Mouse (Mus musculus) bone marrow, adult 2 months (tissue): ENCODE measurements at regions not wholly inside any gene's neighbourhood (a gene's known extent, or its start where the extent isn't known, plus 50 kb on each side); places are given as distances from the start of the nearest gene placed in this dataset.

Source experiments
- H3K27ac ChIP-seq: fragments of 200-500 bp; 2 replicates; pipeline ENCODE4 v1.5.1; 2012; ENCODE audit warnings: low read depth, mild to moderate bottlenecking, control low read depth, inconsistent platforms, low read length; ENCODE audit not compliant: control insufficient read depth, poor library complexity, insufficient read depth
- H3K4me1 ChIP-seq: fragments of 200-500 bp; 2 replicates; pipeline ENCODE4 v1.6.1; 2011; ENCODE audit warnings: low read length; ENCODE audit not compliant: control insufficient read depth, insufficient read depth
- H3K4me3 ChIP-seq: fragments of 200-500 bp; replicated peaks from 2 replicates; pipeline ENCODE3; 2011; ENCODE audit warnings: mild to moderate bottlenecking, low read depth, low read length, control low read depth; ENCODE audit not compliant: control insufficient read depth
- CTCF ChIP-seq: fragments of 200-500 bp; IDR thresholded peaks from 2 replicates; pipeline ENCODE4 v1.5.1; 2011; ENCODE audit warnings: low read length, control low read depth; ENCODE audit not compliant: control insufficient read depth, insufficient read depth
- POLR2A ChIP-seq: fragments of 200-500 bp; IDR thresholded peaks from 2 replicates; pipeline ENCODE4 v1.6.1; 2011; ENCODE audit warnings: low read depth, mild to moderate bottlenecking, control low read depth, low read length, borderline replicate concordance; ENCODE audit not compliant: control insufficient read depth
- WGBS: fragments of 180-500 bp; shearing (Covaris S2); methylation state at CpG from one replicate; pipeline ENCODE4 v1.1.7; 2018; 5-methylcytosine and 5-hydroxymethylcytosine counted together

DNA sequence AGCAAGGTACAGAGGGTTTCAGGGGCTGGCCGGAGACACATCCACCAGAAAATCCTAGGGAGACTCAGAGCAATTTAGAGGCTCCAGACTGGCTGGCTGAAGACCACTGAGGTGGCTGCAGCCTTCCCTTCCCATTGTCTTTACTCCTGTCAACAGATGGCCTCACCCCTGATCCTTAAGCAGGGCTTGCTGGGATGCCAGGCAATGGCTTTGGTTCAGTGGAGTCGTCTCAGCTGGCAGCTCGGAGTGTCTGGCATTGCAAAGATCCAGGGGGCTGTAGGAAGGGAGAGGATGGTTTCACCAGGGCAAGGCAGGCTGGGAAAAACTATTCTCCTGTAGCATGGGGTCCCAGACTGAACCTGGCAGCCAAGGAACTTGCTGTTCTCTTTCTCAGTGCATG is 395.8 kb downstream of the Tshz3 start:
- Histone ChIP-seq H3K4me3 (no peak overlapping the region), H3K4me1 (no peaks in the 10 kb centered on the region), H3K27ac (no peak overlapping the region)
- TF ChIP-seq POLR2A (no peak), CTCF (no peak)
- 61% methylated on average over 3 of the region's 3 CpGs for WGBS

DNA sequence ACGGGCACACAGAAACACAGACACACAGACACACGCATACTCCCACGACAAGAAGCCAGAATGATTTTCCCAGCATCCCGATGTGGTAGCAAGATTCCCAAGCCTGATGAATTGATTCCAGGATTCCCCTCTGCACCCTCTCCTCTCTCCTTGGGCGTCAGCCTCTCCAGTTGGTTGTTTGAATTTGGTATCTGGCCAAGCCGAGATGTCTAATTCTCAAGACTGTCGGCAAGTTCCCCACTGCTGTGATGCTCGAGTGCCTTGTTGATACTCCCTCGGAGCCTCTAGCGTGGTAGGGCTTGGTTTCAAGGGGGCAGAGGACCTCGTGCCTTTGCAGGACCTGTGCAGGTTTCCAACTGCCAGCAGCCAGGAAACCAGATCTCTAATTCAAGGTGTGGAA is 397.9 kb downstream of the Tshz3 start:
- WGBS: 72% methylated on average over 11 of the region's 11 CpGs
- no peaks in the 10 kb centered on the region for H3K4me1 ChIP-seq
- no peak overlapping the region for H3K27ac ChIP-seq
- TF ChIP-seq CTCF (no peak), POLR2A (no peak)
- H3K4me3 ChIP-seq: no peak overlapping the region

DNA sequence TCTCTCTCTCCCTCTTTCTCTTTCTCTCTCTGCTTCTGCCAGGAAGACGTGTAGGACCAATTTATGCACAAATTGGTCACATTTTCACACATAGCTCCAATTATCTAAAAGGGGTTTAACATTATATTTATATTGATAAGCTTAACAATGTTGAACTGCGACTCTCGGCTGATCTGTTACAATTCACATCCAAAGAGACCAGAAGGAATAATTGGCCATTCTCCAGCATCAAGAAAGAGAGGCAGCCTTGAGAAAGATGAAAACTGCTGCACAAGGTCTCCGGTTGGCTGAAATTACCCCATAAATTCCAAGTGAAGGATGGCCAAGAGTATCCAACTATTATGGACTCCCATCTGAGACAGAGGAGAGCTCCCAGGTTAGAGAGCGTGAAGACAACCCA is 398.4 kb downstream of the Tshz3 start:
- no peak overlapping the region for H3K4me3 ChIP-seq
- no peak for TF ChIP-seq CTCF
- TF ChIP-seq POLR2A: no peak
- H3K4me1 ChIP-seq: no peaks in the 10 kb centered on the region
- WGBS: 74% methylated on average over 5 of the region's 5 CpGs
- no peak overlapping the region for H3K27ac ChIP-seq

DNA sequence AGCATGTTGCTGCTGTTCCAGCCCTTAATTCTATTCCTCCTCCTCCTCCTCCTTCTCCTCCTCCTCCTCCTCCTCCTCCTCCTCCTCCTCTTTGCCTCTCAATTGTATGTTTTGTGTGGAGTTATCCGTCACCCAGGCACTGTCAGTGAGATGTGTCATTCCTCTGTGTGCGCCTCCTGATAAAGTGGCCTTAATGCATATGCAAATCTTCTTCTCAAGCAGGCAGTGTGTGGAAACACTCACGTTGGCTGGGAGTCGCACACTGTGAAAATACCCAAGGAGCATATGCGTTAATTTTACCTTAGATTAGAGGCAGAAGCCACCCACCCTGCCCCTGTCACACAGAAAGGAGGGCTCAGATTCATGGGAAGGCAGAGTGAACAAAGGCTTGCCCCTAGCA is 401.0 kb downstream of the Tshz3 start:
- WGBS: 45% methylated on average over 5 of the region's 5 CpGs
- Histone ChIP-seq H3K4me1 (no peaks in the 10 kb centered on the region), H3K27ac (no peak overlapping the region), H3K4me3 (no peak overlapping the region)
- TF ChIP-seq POLR2A (no peak), CTCF (no peak)

DNA sequence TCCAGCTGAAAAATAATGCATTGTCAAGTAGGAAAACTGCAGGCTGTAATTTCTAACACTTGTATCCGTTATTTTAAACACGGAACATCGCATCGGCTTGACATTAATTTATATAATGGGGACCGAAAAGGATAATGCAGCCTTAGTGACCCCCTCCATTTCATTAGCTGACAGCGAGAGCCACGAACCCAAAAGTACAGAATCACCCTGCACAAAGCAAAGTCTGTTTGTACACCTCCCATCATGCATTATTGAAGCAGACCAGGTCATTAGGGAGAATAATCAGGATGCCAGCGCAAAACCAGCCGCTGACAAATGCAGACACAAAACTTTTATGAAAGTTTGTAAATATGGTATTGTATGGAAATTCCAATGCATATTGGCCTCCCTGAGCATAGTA is 406.8 kb downstream of the Tshz3 start:
- TF ChIP-seq POLR2A (no peak), CTCF (no peak)
- 87% methylated on average over 9 of the region's 9 CpGs for WGBS

DNA sequence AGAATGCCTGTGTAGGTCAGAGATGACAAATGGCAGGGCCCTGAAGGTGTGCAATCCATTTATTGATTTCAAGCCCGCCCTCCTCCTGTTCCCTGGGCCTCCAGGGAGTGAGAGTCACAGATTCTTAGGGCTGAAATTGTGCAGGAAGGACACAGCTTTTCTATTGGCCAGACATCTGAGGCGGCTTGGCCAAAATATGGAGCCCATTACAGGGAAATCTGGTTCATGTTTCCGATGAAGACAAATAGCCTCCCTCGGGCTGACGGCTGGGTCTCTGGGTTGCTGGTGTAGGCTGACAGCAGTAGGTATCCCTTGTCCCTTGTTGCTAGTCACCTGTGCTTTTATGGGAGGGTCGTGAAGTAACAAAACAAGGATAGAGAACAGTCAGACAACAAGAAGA is 413.2 kb downstream of the Tshz3 start:
- Histone ChIP-seq H3K4me3 (no peak overlapping the region), H3K4me1 (no peaks in the 10 kb centered on the region; the same call in 1 of the 2 replicates), H3K27ac (no peak overlapping the region)
- TF ChIP-seq POLR2A (no peak), CTCF (no peak)
- 69% methylated on average over 6 of the region's 6 CpGs for WGBS

More for the DNA sequence above, 406.8 kb downstream of the Tshz3 start:
- no peak overlapping the region for H3K4me3 ChIP-seq
- H3K27ac ChIP-seq: no peak overlapping the region
- no peaks in the 10 kb centered on the region; the same call in 1 of the 2 replicates for H3K4me1 ChIP-seq

DNA sequence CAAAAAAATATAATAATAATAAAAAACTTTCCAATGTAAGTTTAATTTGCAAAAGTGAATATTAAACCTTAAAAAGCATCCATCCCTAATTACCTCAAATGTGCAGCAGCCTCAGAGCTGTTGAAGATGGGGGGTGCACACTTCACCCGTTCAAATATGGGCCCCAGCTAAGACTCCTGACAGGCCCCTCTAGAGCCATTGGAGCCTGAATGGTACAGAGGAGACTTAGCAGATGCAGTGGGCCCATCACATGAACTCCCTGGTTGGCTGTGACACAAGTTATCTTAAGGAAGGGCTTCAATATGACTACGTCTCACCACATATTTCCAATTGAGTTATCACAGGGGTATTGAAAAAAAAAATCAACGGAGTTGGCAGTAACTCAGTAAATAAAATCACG is 422.9 kb downstream of the Tshz3 start:
- Histone ChIP-seq H3K4me1 (no peaks in the 10 kb centered on the region), H3K4me3 (no peak overlapping the region), H3K27ac (no peak overlapping the region)
- TF ChIP-seq POLR2A: no peak
- no peak for TF ChIP-seq CTCF
- WGBS: 84% methylated on average over 4 of the region's 4 CpGs

DNA sequence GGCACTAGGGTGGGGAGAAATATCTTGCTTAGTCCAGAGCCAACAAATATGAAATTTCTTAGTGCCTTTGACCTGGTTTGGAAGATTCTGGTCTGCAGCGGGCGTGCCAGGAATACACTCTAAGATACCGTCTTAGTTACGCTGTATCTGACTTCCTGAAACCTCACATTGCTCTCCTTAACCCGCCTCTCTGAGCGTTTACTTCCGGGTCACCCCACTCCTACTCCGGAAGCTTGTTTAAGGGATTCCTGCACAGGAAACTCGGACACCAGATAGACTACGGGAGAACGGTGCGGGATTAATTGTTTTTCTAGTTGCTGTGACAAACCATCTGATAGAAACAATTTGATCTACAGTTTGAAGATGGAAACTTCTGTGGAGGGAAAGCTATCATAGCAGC is 442.3 kb downstream of the Tshz3 start:
- 82% methylated on average over 12 of the region's 12 CpGs for WGBS

DNA sequence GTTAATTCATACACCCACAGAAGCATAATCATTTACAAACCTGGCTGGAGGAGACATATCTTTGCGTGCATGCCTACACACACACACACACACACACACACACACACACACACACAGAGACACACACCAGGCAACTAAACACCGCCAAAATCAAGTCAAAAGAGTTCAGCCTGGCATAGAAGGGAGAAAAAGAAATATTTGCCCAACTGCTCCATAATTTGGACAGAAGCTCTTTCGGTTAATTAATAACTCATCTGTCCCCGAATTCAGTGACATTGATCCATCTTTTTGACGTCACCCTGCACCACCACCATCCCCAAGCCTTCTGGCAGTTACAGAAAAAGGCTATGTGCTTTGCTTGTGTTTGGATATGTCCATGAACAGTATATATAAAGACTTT is 444.9 kb downstream of the Tshz3 start:
- no peak overlapping the region for H3K27ac ChIP-seq
- no peak overlapping the region for H3K4me3 ChIP-seq
- WGBS: 82% methylated on average over 5 of the region's 5 CpGs
- no peaks in the 10 kb centered on the region for H3K4me1 ChIP-seq
- no peak for TF ChIP-seq POLR2A
- TF ChIP-seq CTCF: no peak

More for the DNA sequence above, 442.3 kb downstream of the Tshz3 start:
- H3K4me3 ChIP-seq: no peak overlapping the region
- TF ChIP-seq POLR2A (no peak), CTCF (no peak)
- no peak overlapping the region for H3K27ac ChIP-seq
- no peaks in the 10 kb centered on the region for H3K4me1 ChIP-seq
